Mouse (Mus musculus) adrenal gland, adult (tissue): ENCODE results near the gene Gpr25.

Experiments
- DNase-seq, 2 experiments: peaks; one replicate each; pipeline ENCODE4 v3.0.0; 2022 to 2023; ENCODE audit warnings: low spot score in 1 of 2; ENCODE audit not compliant: inconsistent age in 2 of 2

The Gpr25 gene

GRCm38 (mm10) chr1:136233892-136234594, 26.6 kb downstream of the Gpr25 start, which contains the start of gene Inava:
Gene Inava, minus strand, starts transcription at chr1:136234264.
- DNase-seq: peak; percentile 27 to 67

- peak in 1 of 2 experiments; percentile 32 for DNase-seq
These were observed 27.5 kb downstream of the Gpr25 start for GRCm38 (mm10) chr1:136232986-136233790.

- no peak for DNase-seq
These were observed 28.3 kb downstream of the Gpr25 start for GRCm38 (mm10) chr1:136232285-136232926.

- no peak for DNase-seq
These were observed 29.1 kb downstream of the Gpr25 start for GRCm38 (mm10) chr1:136231596-136231995.

GRCm38 (mm10) chr1:136230201-136230600, 30.5 kb downstream of the Gpr25 start:
- DNase-seq: no peak

- no peak for DNase-seq
These were observed 31.7 kb downstream of the Gpr25 start for GRCm38 (mm10) chr1:136229040-136229373.

- peak; percentile 60 to 85 for DNase-seq
These were observed 32.2 kb downstream of the Gpr25 start for GRCm38 (mm10) chr1:136228328-136229039.

GRCm38 (mm10) chr1:136227870-136228269, 32.8 kb downstream of the Gpr25 start:
- peak; percentile 64 to 89 for DNase-seq

- no peak for DNase-seq
These were observed 34.0 kb downstream of the Gpr25 start for GRCm38 (mm10) chr1:136226626-136227025.

- no peak for DNase-seq
These were observed 34.8 kb downstream of the Gpr25 start for GRCm38 (mm10) chr1:136225846-136226245.

GRCm38 (mm10) chr1:136223758-136224342, 36.8 kb downstream of the Gpr25 start:
- no peak for DNase-seq

GRCm38 (mm10) chr1:136222386-136222785, 38.3 kb downstream of the Gpr25 start:
- no peak for DNase-seq

GRCm38 (mm10) chr1:136220037-136220871, 40.4 kb downstream of the Gpr25 start:
- DNase-seq: no peak

- DNase-seq: no peak
These were observed 46.4 kb downstream of the Gpr25 start for GRCm38 (mm10) chr1:136214304-136214703.

- DNase-seq: peak in 1 of 2 experiments; percentile 35
These were observed 47.9 kb downstream of the Gpr25 start, which contains the start of gene Mroh3 for GRCm38 (mm10) chr1:136212803-136213202. Gene Mroh3, minus strand, starts transcription at chr1:136212828.
